Mouse (Mus musculus): ENCODE results near the gene C5ar1. TPM values are rescaled to one million over a fixed set of nuclear protein-coding genes. Genes with fewer than 3 reads are reported as not detected.

C5ar1 gene
- polyA plus RNA-seq, 1 experiment from 2014 or later: 1.1 TPM

DNA sequence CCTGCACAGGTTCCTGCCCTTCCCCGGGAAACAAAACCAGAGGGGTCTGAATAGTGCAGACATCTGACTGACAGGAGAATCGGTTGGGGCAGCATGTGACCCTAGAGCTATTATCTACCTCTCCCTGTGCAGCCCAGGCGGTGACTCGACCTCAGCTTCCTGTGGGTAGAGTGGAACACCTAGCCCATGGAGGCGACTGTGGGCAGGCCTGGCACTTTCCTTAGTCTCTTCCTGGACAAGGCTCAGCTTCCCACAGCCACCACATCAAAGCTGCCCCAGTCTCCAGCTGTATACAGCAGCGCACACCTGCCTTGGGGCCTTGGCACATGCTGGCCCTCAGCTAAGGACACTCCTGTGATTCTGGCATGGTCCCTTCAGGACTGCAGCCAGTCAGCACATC lies 58.2 kb downstream of the C5ar1 start:
- no peak overlapping the region for H3K27ac ChIP-seq (ENCODE audit: poor library complexity, severe bottlenecking)
- ATAC-seq (ENCODE audit: insufficient number of reproducible peaks, low FRiP score): no peak
- no peaks in the 10 kb centered on the region for H3K4me1 ChIP-seq (replicated peaks)
- H3K4me2 ChIP-seq: no peak overlapping the region
- no peaks in the 10 kb centered on the region for H3K27me3 ChIP-seq (replicated peaks)
- H3K4me3 ChIP-seq: no peak overlapping the region
- H3K9ac ChIP-seq: no peak overlapping the region
- peaks cover 92% of the 10 kb centered on the region for H3K36me3 ChIP-seq
- WGBS: 77% methylated on average over 6 of the region's 6 CpGs
- H3K9me3 ChIP-seq (replicated peaks): no peaks in the 10 kb centered on the region

GRCm38 (mm10) chr7:16198540-16198939 lies 60.8 kb downstream of the C5ar1 start:
- no peak for ATAC-seq (ENCODE audit: insufficient number of reproducible peaks, low FRiP score)
- Histone ChIP-seq H3K27me3 (replicated peaks) (no peaks in the 10 kb centered on the region), H3K4me1 (replicated peaks) (no peaks in the 10 kb centered on the region), H3K9ac (no peak overlapping the region), H3K36me3 (peaks cover 73% of the 10 kb centered on the region), H3K27ac (ENCODE audit: poor library complexity, severe bottlenecking) (no peak overlapping the region), H3K4me3 (no peak overlapping the region), H3K4me2 (no peak overlapping the region), H3K9me3 (replicated peaks) (no peaks in the 10 kb centered on the region)
- WGBS: 77% methylated on average over 11 of the region's 11 CpGs

DNA sequence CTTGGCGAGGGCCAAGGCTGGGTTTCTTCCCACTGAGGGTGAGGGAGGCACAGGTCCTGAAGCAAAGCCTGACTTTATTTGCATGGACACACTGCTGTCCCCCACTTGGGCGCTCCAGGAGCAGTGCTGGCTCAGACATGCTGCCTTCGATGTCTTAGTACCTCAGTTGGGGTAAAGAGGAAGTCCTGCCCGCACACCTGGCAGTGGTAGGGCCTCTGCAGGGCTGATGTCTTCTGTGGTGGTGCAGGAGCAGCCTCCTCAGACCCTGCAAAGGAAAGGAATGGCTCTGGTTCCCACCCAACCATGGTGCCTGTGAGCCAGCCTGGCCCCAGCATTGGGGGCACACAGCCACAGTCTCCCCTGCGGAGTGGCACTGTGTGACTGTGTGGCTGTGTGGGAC lies 62.2 kb downstream of the C5ar1 start:
- H3K9ac ChIP-seq: no peak overlapping the region
- no peak for ATAC-seq (ENCODE audit: insufficient number of reproducible peaks, low FRiP score)
- H3K36me3 ChIP-seq: peaks cover 59% of the 10 kb centered on the region
- no peaks in the 10 kb centered on the region for H3K9me3 ChIP-seq (replicated peaks)
- no peak overlapping the region for H3K4me3 ChIP-seq
- WGBS: 79% methylated on average over 5 of the region's 5 CpGs
- no peaks in the 10 kb centered on the region for H3K27me3 ChIP-seq (replicated peaks)
- no peak overlapping the region for H3K27ac ChIP-seq (ENCODE audit: poor library complexity, severe bottlenecking)
- no peaks in the 10 kb centered on the region for H3K4me1 ChIP-seq (replicated peaks)
- no peak overlapping the region for H3K4me2 ChIP-seq

Other genes with a start within 250 kb of the C5ar1 start
- gene Bicra, start 211.6 kb downstream of the C5ar1 start, polyA plus RNA-seq (2016; fragmentation: Nextera tagmentation; extraction: Ambion mirVana): 5.9 and 6.4 TPM in 2 replicates
- gene Zfp541, start 197.7 kb downstream of the C5ar1 start, polyA plus RNA-seq (2016; fragmentation: Nextera tagmentation; extraction: Ambion mirVana): 0.05 TPM in 1 of 2 replicates, not detected in the other
- 144 and 159 TPM in 2 replicates for gene Napa, start 161.1 kb downstream of the C5ar1 start, polyA plus RNA-seq (2016; fragmentation: Nextera tagmentation; extraction: Ambion mirVana)
- 29.4 and 31.0 TPM in 2 replicates for gene Kptn, start 139.6 kb downstream of the C5ar1 start, polyA plus RNA-seq (2016; fragmentation: Nextera tagmentation; extraction: Ambion mirVana)
- gene Slc8a2, start 129.7 kb downstream of the C5ar1 start, polyA plus RNA-seq (2016; fragmentation: Nextera tagmentation; extraction: Ambion mirVana): 0.28 and 0.30 TPM in 2 replicates
- gene Meis3, start 84.5 kb downstream of the C5ar1 start, polyA plus RNA-seq (2016; fragmentation: Nextera tagmentation; extraction: Ambion mirVana): 18.2 and 21.5 TPM in 2 replicates
- gene Dhx34, start 37.5 kb downstream of the C5ar1 start, polyA plus RNA-seq (2016; fragmentation: Nextera tagmentation; extraction: Ambion mirVana): 11.9 and 13.0 TPM in 2 replicates
- 0.85 and 1.1 TPM in 2 replicates for gene C5ar2, start 15.4 kb downstream of the C5ar1 start, polyA plus RNA-seq (2016; fragmentation: Nextera tagmentation; extraction: Ambion mirVana)
- gene Inafm1, start 14.1 kb upstream of the C5ar1 start, polyA plus RNA-seq (2016; fragmentation: Nextera tagmentation; extraction: Ambion mirVana): 11.0 and 12.1 TPM in 2 replicates
- 24.3 and 31.2 TPM in 2 replicates for gene Ccdc9, start 27.3 kb upstream of the C5ar1 start, polyA plus RNA-seq (2016; fragmentation: Nextera tagmentation; extraction: Ambion mirVana)
- gene Bbc3, start 48.9 kb upstream of the C5ar1 start, polyA plus RNA-seq (2016; fragmentation: Nextera tagmentation; extraction: Ambion mirVana): 9.8 and 10.4 TPM in 2 replicates
- 232 and 254 TPM in 2 replicates for gene Sae1, start 128.3 kb upstream of the C5ar1 start, polyA plus RNA-seq (2016; fragmentation: Nextera tagmentation; extraction: Ambion mirVana)
- gene Zc3h4, start 141.4 kb upstream of the C5ar1 start, polyA plus RNA-seq (2016; fragmentation: Nextera tagmentation; extraction: Ambion mirVana): 14.3 and 14.9 TPM in 2 replicates
- 79.0 and 83.6 TPM in 2 replicates for gene Tmem160, start 193.2 kb upstream of the C5ar1 start, polyA plus RNA-seq (2016; fragmentation: Nextera tagmentation; extraction: Ambion mirVana)
- 0.22 and 0.31 TPM in 2 replicates for gene Npas1, start 218.2 kb upstream of the C5ar1 start, polyA plus RNA-seq (2016; fragmentation: Nextera tagmentation; extraction: Ambion mirVana)

All from heart, embryonic 12.5 days (tissue).